Mouse (Mus musculus): ENCODE measurements at regions not wholly inside any gene's neighbourhood (a gene's known extent, or its start where the extent isn't known, plus 50 kb on each side); places are given as distances from the start of the nearest gene placed in this dataset.

GRCm38 (mm10) chr11:86881710-86882109 is 74.2 kb upstream of the Dhx40 start:
- DNase-seq = no peak

GRCm38 (mm10) chr11:86879356-86879905 is 71.9 kb upstream of the Dhx40 start:
- DNase-seq = no peak

GRCm38 (mm10) chr11:86878327-86879065 is 71.0 kb upstream of the Dhx40 start:
- no peak for DNase-seq

GRCm38 (mm10) chr11:86876509-86876908 is 69.0 kb upstream of the Dhx40 start:
- DNase-seq = no peak

DNA sequence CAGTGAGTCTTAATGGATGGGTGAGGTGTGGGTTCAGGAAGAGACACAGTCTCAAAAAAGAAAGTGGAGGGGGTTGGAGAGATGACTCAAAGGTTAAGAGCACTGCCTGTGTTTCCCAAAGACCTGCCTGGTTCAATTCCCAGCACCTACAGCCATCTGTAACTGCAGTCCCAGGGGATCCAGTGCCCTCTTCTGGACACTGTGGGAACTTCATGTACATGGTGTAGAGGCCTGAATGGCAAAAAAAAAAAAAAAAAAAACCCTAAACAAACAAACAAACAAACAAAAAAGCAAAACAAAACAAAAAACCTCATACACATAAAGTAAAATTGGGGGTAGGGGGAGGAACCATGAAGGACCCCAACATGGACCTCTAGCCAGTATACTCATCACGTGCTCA is 68.2 kb upstream of the Dhx40 start:
- no peak for DNase-seq

DNA sequence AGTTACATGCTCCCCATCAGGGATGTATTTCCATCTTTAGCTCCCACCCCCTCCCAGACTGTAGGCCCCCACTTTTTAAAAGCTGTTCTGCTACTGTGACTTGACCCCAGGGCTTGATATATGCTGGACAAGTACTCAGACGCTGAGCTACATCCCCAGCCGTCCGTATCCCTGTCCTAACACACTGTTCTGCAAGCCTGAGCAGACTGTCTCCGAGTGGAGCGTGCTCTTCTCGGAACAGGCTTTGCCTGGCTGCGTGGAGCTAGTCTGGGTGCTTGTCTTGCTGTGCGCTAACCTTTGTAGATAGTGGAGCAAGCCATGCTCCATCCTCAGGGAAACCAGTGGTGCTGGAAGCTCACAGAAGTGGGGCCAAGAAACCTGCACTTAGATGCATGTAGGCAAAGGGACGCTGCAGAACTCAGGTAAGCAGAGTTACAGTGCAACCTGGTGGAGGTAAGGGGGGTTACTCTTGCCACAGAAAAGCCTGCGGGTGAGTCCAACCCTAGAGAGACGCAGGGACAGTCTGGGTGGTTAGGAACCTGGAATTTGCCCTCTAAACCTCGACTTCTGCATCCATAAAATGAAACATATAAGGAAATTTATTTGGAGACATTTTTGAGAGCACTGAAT is 67.2 kb upstream of the Dhx40 start:
- DNase-seq = no peak

GRCm38 (mm10) chr11:86873406-86873700 is 65.8 kb upstream of the Dhx40 start:
- no peak for DNase-seq

GRCm38 (mm10) chr11:86872537-86873405 is 65.2 kb upstream of the Dhx40 start:
- no peak for DNase-seq

DNA sequence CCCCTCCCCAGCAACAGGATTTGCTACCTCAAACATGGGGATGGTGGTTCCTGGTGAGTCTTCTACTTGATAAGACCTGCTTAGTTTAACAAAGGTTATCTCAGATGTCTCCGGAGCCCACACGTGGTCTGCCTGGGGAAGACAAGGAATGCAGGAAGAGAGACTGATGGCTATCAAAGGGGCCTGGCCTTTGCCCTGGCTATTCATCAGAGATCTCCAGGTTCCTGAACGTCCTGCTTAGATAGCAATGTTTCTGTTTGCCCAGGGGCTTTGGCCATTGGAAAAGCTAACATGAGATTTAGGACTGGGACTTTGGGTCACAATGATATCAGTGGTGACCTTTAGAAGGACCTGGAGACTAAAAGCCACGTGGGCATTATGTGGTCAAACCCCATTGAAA is 64.2 kb upstream of the Dhx40 start:
- peak; percentile 11 for DNase-seq

GRCm38 (mm10) chr11:86870486-86871165 is 63.1 kb upstream of the Dhx40 start:
- DNase-seq = no peak

GRCm38 (mm10) chr11:86866931-86867330 is 59.4 kb upstream of the Dhx40 start:
- DNase-seq = no peak

DNA sequence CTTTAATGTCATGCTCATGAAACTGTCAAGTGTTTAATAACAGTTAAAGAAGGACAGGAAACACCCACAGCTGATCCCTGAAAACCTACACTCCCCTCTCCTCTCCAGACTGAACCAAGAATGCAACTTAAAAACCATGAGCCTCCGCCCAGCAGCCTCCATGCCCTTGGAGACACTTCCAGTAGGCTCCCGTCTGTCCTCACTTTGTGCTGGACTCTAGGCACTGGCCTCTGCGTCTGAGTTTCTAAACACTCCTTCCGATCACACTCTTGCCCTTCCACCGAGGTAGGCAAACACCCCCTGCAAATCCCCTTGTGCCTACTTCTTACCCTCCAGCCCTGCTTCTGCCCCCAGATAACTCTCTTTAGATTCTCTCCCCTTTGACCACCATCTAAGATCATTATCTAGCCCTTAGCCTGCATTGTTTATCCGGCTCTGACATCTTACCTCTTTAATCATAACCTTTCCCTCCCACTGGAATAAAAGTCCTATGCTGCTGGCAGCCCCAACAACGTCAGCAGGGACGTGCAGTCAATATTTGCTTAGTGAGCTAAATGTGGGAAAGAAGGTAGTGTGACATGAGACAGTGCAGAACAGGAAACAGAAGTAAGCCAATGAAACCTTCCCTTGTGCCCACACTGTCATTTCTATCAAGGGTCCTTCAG is 52.5 kb upstream of the Dhx40 start:
- no peak for DNase-seq

GRCm38 (mm10) chr11:86859236-86859817 is 51.8 kb upstream of the Dhx40 start:
- DNase-seq = no peak

DNA sequence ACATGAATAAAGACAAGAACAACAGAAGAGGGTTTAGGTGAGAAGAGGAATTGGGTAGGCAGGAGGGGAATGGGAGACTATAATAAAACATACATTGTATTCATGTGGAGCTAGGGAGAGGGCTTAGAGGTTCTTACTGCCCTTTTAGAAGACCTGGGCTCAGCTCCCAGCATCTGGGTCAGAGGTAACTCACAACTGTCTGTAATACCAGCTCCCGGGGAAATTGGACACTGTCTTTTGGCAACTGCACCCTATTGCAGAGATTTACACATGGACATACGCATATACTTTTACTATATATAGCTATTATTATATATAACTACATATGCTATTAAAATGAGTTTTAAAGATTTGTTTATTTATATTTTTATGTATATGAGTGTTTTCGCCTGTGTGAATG is 50.7 kb upstream of the Dhx40 start:
- no peak for DNase-seq
